23 mouse cellular contexts compared by ENCODE assay signal in genomic region chr9:22870661-22871060, GRCm38 (mm10).
"Had no signal": no experiment of that assay in that cellular context is flagged by ENCODE, and none has a peak within 500 bp of the region (broad histone marks: within the 10 kb centered on the region; RNA-seq: fewer than 3 reads in every experiment).

No protein-coding gene starts in this region.

- H3K4me2 ChIP-seq: intestine, embryonic 15.5 days; limb, embryonic 15.5 days; liver, embryonic 11.5 days; midbrain, embryonic 12.5 days; midbrain, embryonic 15.5 days; neural tube, embryonic 12.5 days; neural tube, embryonic 15.5 days had no signal

- H3K27ac ChIP-seq: intestine, embryonic 15.5 days; left cerebral cortex, adult 2 months; limb, embryonic 15.5 days; liver, embryonic 14.5 days; macrophage; midbrain, embryonic 12.5 days; midbrain, embryonic 15.5 days; neural tube, embryonic 12.5 days; neural tube, embryonic 15.5 days; stomach, postnatal 0 days had no signal

- H3K4me3 ChIP-seq: intestine, embryonic 15.5 days; left cerebral cortex, adult 2 months; limb, embryonic 15.5 days; midbrain, embryonic 12.5 days; midbrain, embryonic 15.5 days; neural tube, embryonic 12.5 days; neural tube, embryonic 15.5 days had no signal

- DNase-seq: kidney, adult 18-20 months; kidney, adult 9 months; kidney, postnatal 36 days; layer of hippocampus, postnatal 36 days; liver, postnatal 0 days; lung, postnatal 10 days; right cerebral cortex, adult 18-20 months; right cerebral cortex, postnatal 14 days; right cerebral cortex, postnatal 4 days; thymus, adult 2 months; thymus, postnatal 14 days; thymus, postnatal 4 days had no signal

- H3K9ac ChIP-seq: intestine, embryonic 15.5 days; limb, embryonic 15.5 days; liver, embryonic 14.5 days; liver, postnatal 0 days; midbrain, embryonic 12.5 days; midbrain, embryonic 15.5 days; neural tube, embryonic 12.5 days; neural tube, embryonic 15.5 days had no signal

- ATAC-seq: intestine, embryonic 15.5 days; liver, postnatal 0 days; midbrain, embryonic 15.5 days had no signal

- H3K36me3 ChIP-seq: intestine, embryonic 15.5 days; limb, embryonic 15.5 days; midbrain, embryonic 12.5 days; midbrain, embryonic 15.5 days; neural tube, embryonic 12.5 days; neural tube, embryonic 15.5 days had no signal

- H3K27me3 ChIP-seq: intestine, embryonic 15.5 days; limb, embryonic 15.5 days; midbrain, embryonic 12.5 days; midbrain, embryonic 15.5 days; neural tube, embryonic 12.5 days; neural tube, embryonic 15.5 days had no signal

- H3K4me1 ChIP-seq: intestine, embryonic 15.5 days; midbrain, embryonic 12.5 days; midbrain, embryonic 15.5 days; neural tube, embryonic 15.5 days had no signal

- H3K9me3 ChIP-seq: intestine, embryonic 15.5 days; limb, embryonic 15.5 days; midbrain, embryonic 12.5 days; midbrain, embryonic 15.5 days; neural tube, embryonic 12.5 days; neural tube, embryonic 15.5 days had no signal
